Mouse (Mus musculus): ENCODE results near the gene Gm44511. TPM values are rescaled to one million over a fixed set of nuclear protein-coding genes. Genes with fewer than 3 reads are reported as not detected.
"Not testable (repeated sequence)": the region's sequence is repeated elsewhere in the genome, so short reads cannot be mapped to it uniquely, and the experiment has no call there.

Gm44511 gene
- polyA plus RNA-seq, 1 experiment from 2014 or later: not detected

GRCm38 (mm10) chr6:128768047-128768446 lies 58.1 kb downstream of the Gm44511 start:
- no peak overlapping the region for H3K4me3 ChIP-seq (ENCODE audit: low read depth, low read length)
- TF ChIP-seq CTCF (IDR thresholded peaks at IDR 0.05; ENCODE audit: low read depth) (no peak), EP300 (IDR thresholded peaks at IDR 0.05; ENCODE audit: low read depth) (no peak)
- H3K27me3 ChIP-seq (ENCODE audit: insufficient read depth, low read length): no peaks in the 10 kb centered on the region
- H3K27ac ChIP-seq (ENCODE audit: low read depth): no peak overlapping the region
- no peak overlapping the region for H3K4me2 ChIP-seq (ENCODE audit: low read depth, low read length)
- 0 out of 2 replicates have a peak, but pooled peaks cover 9% of the 10 kb centered on the region for H3K4me1 ChIP-seq (ENCODE audit: insufficient read depth)
- H3K9me3 ChIP-seq (ENCODE audit: low read length): no peaks in the 10 kb centered on the region
- no peaks in the 10 kb centered on the region for H3K36me3 ChIP-seq (replicated peaks; ENCODE audit: insufficient read depth, low read length)
- 75% methylated on average over 4 of the region's 4 CpGs for WGBS (ENCODE audit: insufficient replicate concordance)
- ATAC-seq (no peak), DNase-seq (no peak)
- H3K9ac ChIP-seq (replicated peaks): no peak overlapping the region

- not testable (repeated sequence) for H3K36me3 ChIP-seq (replicated peaks; ENCODE audit: insufficient read depth, low read length); H3K27ac ChIP-seq (ENCODE audit: low read depth); H3K9me3 ChIP-seq (ENCODE audit: low read length); H3K27me3 ChIP-seq (ENCODE audit: insufficient read depth, low read length); H3K4me2 ChIP-seq (ENCODE audit: low read depth, low read length); H3K4me1 ChIP-seq (ENCODE audit: insufficient read depth); H3K9ac ChIP-seq (replicated peaks); H3K4me3 ChIP-seq (ENCODE audit: low read depth, low read length)
- peak; percentile 78 for TF ChIP-seq CTCF (IDR thresholded peaks at IDR 0.05; ENCODE audit: low read depth)
- WGBS (ENCODE audit: insufficient replicate concordance): 69% methylated on average over 6 of the region's 6 CpGs
- ATAC-seq (peak; percentile 27), DNase-seq (peak; percentile 63)
Measured at GRCm38 (mm10) chr6:128766486-128767254, 59.4 kb downstream of the Gm44511 start.

- Histone ChIP-seq H3K4me2 (ENCODE audit: low read depth, low read length) (no peak overlapping the region), H3K4me3 (ENCODE audit: low read depth, low read length) (no peak overlapping the region), H3K27ac (ENCODE audit: low read depth) (no peak overlapping the region), H3K4me1 (ENCODE audit: insufficient read depth) (0 out of 2 replicates have a peak, but pooled peaks cover 12% of the 10 kb centered on the region), H3K27me3 (ENCODE audit: insufficient read depth, low read length) (no peaks in the 10 kb centered on the region), H3K9me3 (ENCODE audit: low read length) (no peaks in the 10 kb centered on the region), H3K36me3 (replicated peaks; ENCODE audit: insufficient read depth, low read length) (no peaks in the 10 kb centered on the region), H3K9ac (replicated peaks) (no peak overlapping the region)
- ATAC-seq: no peak
- 65% methylated on average over 1 of the region's 1 CpGs for WGBS (ENCODE audit: insufficient replicate concordance)
- no peak for TF ChIP-seq CTCF (IDR thresholded peaks at IDR 0.05; ENCODE audit: low read depth)
- no peak for TF ChIP-seq EP300 (IDR thresholded peaks at IDR 0.05; ENCODE audit: low read depth)
- no peak for DNase-seq
Measured at GRCm38 (mm10) chr6:128765211-128765610, 60.9 kb downstream of the Gm44511 start.

- Histone ChIP-seq H3K27ac (ENCODE audit: low read depth) (no peak overlapping the region), H3K4me3 (ENCODE audit: low read depth, low read length) (peak overlapping the region; percentile 43), H3K4me1 (ENCODE audit: insufficient read depth) (0 out of 2 replicates have a peak, but pooled peaks cover 9% of the 10 kb centered on the region), H3K36me3 (replicated peaks; ENCODE audit: insufficient read depth, low read length) (no peaks in the 10 kb centered on the region), H3K9me3 (ENCODE audit: low read length) (no peaks in the 10 kb centered on the region), H3K4me2 (ENCODE audit: low read depth, low read length) (peak overlapping the region; percentile 76), H3K27me3 (ENCODE audit: insufficient read depth, low read length) (no peaks in the 10 kb centered on the region), H3K9ac (replicated peaks) (peak overlapping the region; percentile 19; the same call in 1 of the 2 replicates)
- DNase-seq (no peak), ATAC-seq (no peak)
- TF ChIP-seq EP300 (IDR thresholded peaks at IDR 0.05; ENCODE audit: low read depth) (no peak), CTCF (IDR thresholded peaks at IDR 0.05; ENCODE audit: low read depth) (no peak)
- 18% methylated on average over 5 of the region's 5 CpGs for WGBS (ENCODE audit: insufficient replicate concordance)
Measured at GRCm38 (mm10) chr6:128764598-128764997, 61.5 kb downstream of the Gm44511 start.

GRCm38 (mm10) chr6:128763736-128764523 lies 62.2 kb downstream of the Gm44511 start:
- H3K4me1 ChIP-seq (ENCODE audit: insufficient read depth): 0 out of 2 replicates have a peak, but pooled peaks cover 9% of the 10 kb centered on the region
- H3K27me3 ChIP-seq (ENCODE audit: insufficient read depth, low read length): no peaks in the 10 kb centered on the region
- TF ChIP-seq EP300 (IDR thresholded peaks at IDR 0.05; ENCODE audit: low read depth): 0 out of 2 replicates have a peak, but pooled peaks have one; percentile 36
- TF ChIP-seq CTCF (IDR thresholded peaks at IDR 0.05; ENCODE audit: low read depth): peak; percentile 67
- DNase-seq (peak; percentile 95), ATAC-seq (peak; percentile 84)
- H3K9me3 ChIP-seq (ENCODE audit: low read length): no peaks in the 10 kb centered on the region
- H3K36me3 ChIP-seq (replicated peaks; ENCODE audit: insufficient read depth, low read length): no peaks in the 10 kb centered on the region
- peak overlapping the region; percentile 43 for H3K4me3 ChIP-seq (ENCODE audit: low read depth, low read length)
- WGBS (ENCODE audit: insufficient replicate concordance): 4% methylated on average over 30 of the region's 30 CpGs
- no peak overlapping the region for H3K27ac ChIP-seq (ENCODE audit: low read depth)
- H3K9ac ChIP-seq (replicated peaks): peak overlapping the region; percentile 49
- peak overlapping the region; percentile 76 for H3K4me2 ChIP-seq (ENCODE audit: low read depth, low read length)

GRCm38 (mm10) chr6:128762892-128763670 lies 63.0 kb downstream of the Gm44511 start:
- not testable (repeated sequence) for H3K27ac ChIP-seq (ENCODE audit: low read depth); H3K9me3 ChIP-seq (ENCODE audit: low read length); ATAC-seq; H3K9ac ChIP-seq (replicated peaks); H3K27me3 ChIP-seq (ENCODE audit: insufficient read depth, low read length); H3K4me1 ChIP-seq (ENCODE audit: insufficient read depth); H3K36me3 ChIP-seq (replicated peaks; ENCODE audit: insufficient read depth, low read length); DNase-seq
- Histone ChIP-seq H3K4me3 (ENCODE audit: low read depth, low read length) (peak overlapping the region; percentile 43; the same call in 1 of the 2 replicates), H3K4me2 (ENCODE audit: low read depth, low read length) (peak overlapping the region; percentile 76; the same call in 1 of the 2 replicates)
- WGBS (ENCODE audit: insufficient replicate concordance): 78% methylated on average over 10 of the region's 10 CpGs

All from liver, postnatal 0 days (tissue).